Mouse (Mus musculus): ENCODE data around the gene Cyp2t4. TPM values are rescaled to one million over a fixed set of nuclear protein-coding genes. Genes with fewer than 3 reads are reported as not detected.

Cyp2t4 gene
- total and polyA plus RNA-seq, 2 experiments from 2014 or later = 0.09 TPM; not detected in 1

DNA sequence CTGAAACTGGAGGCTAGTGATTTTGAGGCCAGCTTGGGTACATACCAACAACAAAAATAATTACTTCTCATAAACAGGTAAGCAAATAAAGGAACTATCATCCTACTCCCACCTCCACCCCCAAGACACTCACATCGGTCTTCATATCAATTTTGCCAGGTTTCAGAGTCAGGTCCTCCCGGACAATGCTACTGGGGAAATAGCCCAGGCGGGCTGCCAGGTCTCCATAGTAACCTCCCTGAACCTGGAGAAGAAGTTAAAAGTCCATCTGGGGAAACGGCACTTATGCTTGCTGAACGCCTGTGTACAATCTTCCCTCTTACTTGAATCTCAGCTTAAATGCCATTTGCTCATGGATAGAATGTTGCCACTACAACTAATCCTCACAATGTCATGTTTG lies 26.5 kb downstream of the Cyp2t4 start:
- Histone ChIP-seq H3K27me3 (ENCODE audit: insufficient read depth, low read length) (no peaks in the 10 kb centered on the region), H3K4me3 (ENCODE audit: low read length) (no peak overlapping the region), H3K36me3 (ENCODE audit: insufficient read depth, low read length) (peaks cover 3% of the 10 kb centered on the region; the same call in 1 of the 2 replicates), H3K9me3 (ENCODE audit: low read length) (no peaks in the 10 kb centered on the region), H3K4me2 (ENCODE audit: low read depth, low read length) (peak overlapping the region; percentile 62), H3K9ac (replicated peaks; ENCODE audit: low read length) (no peak overlapping the region), H3K4me1 (ENCODE audit: insufficient read depth, low read length) (peaks cover 7% of the 10 kb centered on the region), H3K27ac (peak overlapping the region; percentile 93; the same call in 1 of the 2 replicates)
- ATAC-seq (no peak), DNase-seq (ENCODE audit: low spot score) (peak; percentile 73)
- 22% methylated on average over 5 of the region's 5 CpGs for WGBS
- TF ChIP-seq CTCF (IDR thresholded peaks at IDR 0.05; ENCODE audit: low read depth) = no peak

DNA sequence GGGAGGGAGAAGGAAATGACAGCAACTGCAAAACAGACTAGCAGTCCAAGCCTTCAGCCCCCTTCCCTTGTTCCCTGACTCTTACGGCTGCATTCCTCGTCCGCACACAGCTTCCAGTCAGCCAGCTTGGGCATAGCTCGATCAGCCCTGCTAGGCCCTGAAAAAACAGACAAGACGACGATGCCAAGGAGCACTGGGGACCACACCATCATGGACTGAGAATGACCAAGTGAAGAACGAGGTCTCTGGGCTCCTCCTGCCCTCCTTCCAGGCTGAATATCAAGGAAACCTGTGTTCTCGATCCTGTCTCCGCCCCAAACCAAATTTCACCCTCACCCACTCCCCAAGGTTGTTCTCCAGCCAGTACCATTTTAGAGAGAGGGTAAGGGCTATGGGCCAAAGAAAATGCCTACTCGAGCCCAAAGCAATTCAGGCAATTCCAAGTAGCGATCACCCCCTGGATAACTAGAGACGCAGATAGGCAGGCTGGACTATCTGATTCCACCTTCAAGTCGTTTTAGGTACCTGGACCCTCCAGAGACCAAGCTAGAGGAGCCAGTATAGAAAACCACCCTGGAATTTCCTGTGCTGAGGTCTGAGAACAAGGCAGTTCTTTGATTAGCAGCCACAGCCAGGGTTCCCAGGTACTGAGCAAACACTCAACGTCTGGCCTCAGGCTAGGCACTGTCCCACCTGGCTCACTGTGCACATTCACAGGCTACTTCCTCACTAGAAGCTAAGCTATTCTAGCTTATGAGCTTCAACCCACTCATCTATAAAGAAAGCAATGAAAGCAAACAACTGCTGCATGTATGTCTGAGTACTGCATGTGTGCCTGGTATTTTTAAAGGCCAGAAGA lies 27.6 kb downstream of the Cyp2t4 start, which contains the start of the genes Gm21983 and Mia:
Gene Gm21983 (minus strand): TSS at position 250 of the 859 bp plus-strand sequence.
Gene Mia (minus strand): TSS at position 321 of the 859 bp plus-strand sequence.
- 61% methylated on average over 14 of the region's 14 CpGs for WGBS
- H3K4me1 ChIP-seq (ENCODE audit: insufficient read depth, low read length) = peaks cover 7% of the 10 kb centered on the region
- no peak within 1 kb of the TSS; the same call in 1 of the 2 replicates for H3K9ac ChIP-seq (replicated peaks; ENCODE audit: low read length)
- peak within 1 kb of the TSS; percentile 62 for H3K4me2 ChIP-seq (ENCODE audit: low read depth, low read length)
- peak within 1 kb of the TSS; percentile 8; the same call in 1 of the 2 replicates for H3K4me3 ChIP-seq (ENCODE audit: low read length)
- DNase-seq (ENCODE audit: low spot score) (peak; percentile 31), ATAC-seq (no peak)
- H3K9me3 ChIP-seq (ENCODE audit: low read length) = no peaks in the 10 kb centered on the region
- no peak for TF ChIP-seq CTCF (IDR thresholded peaks at IDR 0.05; ENCODE audit: low read depth)
- peak within 1 kb of the TSS; percentile 93 for H3K27ac ChIP-seq
- H3K36me3 ChIP-seq (ENCODE audit: insufficient read depth, low read length) = peaks cover 14% of the 10 kb centered on the region; the same call in 1 of the 2 replicates
- H3K27me3 ChIP-seq (ENCODE audit: insufficient read depth, low read length) = no peaks in the 10 kb centered on the region

DNA sequence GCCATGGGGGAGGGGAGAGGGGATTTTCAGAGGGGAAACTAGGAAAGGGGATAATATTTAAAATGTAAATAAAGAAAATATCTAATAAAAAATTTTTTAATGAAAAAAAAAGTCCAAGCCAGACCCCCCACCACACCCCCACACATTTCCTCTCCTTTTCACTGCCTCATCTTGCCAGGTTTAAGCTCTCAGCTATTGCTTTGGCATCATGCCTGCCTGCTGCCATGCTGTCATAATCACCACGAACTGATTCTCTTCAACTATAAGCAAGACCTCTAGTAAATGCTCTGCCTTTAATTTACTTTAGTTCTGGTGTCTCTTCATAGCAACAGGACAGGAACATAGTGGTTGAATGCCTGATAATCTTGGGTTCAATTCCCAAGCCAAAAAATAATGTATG lies 29.0 kb downstream of the Cyp2t4 start:
- Histone ChIP-seq H3K36me3 (ENCODE audit: insufficient read depth, low read length) (peaks cover 25% of the 10 kb centered on the region), H3K9me3 (ENCODE audit: low read length) (no peaks in the 10 kb centered on the region), H3K4me2 (ENCODE audit: low read depth, low read length) (no peak overlapping the region), H3K4me1 (ENCODE audit: insufficient read depth, low read length) (peaks cover 6% of the 10 kb centered on the region), H3K27me3 (ENCODE audit: insufficient read depth, low read length) (no peaks in the 10 kb centered on the region), H3K4me3 (ENCODE audit: low read length) (no peak overlapping the region), H3K9ac (replicated peaks; ENCODE audit: low read length) (no peak overlapping the region), H3K27ac (no peak overlapping the region)
- DNase-seq (ENCODE audit: low spot score) (no peak), ATAC-seq (no peak)
- WGBS = 55% methylated on average over 1 of the region's 1 CpGs
- TF ChIP-seq CTCF (IDR thresholded peaks at IDR 0.05; ENCODE audit: low read depth) = no peak

DNA sequence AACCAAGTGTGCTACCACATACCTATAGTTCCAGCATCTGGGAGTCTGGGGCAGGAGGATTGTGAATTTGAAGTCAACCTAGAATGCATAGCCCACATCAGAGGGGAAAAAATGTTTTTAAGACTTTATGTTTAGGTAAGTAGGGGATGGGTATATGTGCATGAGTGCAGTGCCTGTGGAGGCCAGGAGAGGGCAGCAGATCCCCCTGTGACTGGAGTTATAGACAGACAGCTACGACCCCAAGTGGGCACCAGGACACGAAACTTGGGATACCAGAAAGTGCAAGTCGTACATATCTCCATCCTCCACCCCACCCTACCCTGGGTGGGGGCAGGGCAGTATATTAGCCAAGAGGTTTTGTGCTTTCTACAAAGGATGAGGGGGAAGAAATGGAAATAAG lies 31.4 kb downstream of the Cyp2t4 start:
- WGBS = 72% methylated on average over 3 of the region's 3 CpGs
- DNase-seq (ENCODE audit: low spot score) = peak; percentile 43

DNA sequence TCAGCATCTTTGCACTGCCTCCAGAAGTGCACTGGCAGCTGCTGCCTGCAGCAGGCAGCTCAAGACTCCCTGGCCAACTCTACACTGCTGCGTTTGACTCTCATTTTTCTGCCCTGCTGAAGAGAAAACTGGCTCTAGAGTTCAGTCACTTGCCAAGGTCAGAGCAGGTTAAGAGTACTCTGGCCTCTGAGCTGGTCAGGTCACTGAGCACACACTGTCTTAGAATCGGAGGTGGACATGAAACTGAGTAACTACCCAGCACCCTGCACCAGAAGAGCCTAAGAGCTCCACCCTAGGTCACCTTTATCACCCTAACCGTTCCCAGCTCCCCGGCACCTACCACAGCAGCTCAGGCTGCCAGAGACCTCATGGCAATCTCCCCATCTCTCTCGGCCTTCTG lies 32.5 kb downstream of the Cyp2t4 start:
- Histone ChIP-seq H3K4me2 (ENCODE audit: low read depth, low read length) (no peak overlapping the region), H3K4me1 (ENCODE audit: insufficient read depth, low read length) (no peaks in the 10 kb centered on the region), H3K27me3 (ENCODE audit: insufficient read depth, low read length) (no peaks in the 10 kb centered on the region), H3K9ac (replicated peaks; ENCODE audit: low read length) (no peak overlapping the region), H3K4me3 (ENCODE audit: low read length) (no peak overlapping the region), H3K27ac (no peak overlapping the region), H3K9me3 (ENCODE audit: low read length) (no peaks in the 10 kb centered on the region), H3K36me3 (ENCODE audit: insufficient read depth, low read length) (peaks cover 55% of the 10 kb centered on the region)
- WGBS = 97% methylated on average over 5 of the region's 5 CpGs
- ATAC-seq (no peak), DNase-seq (ENCODE audit: low spot score) (no peak)
- no peak for TF ChIP-seq CTCF (IDR thresholded peaks at IDR 0.05; ENCODE audit: low read depth)

More for the DNA sequence above, 31.4 kb downstream of the Cyp2t4 start:
- Histone ChIP-seq H3K27ac (no peak overlapping the region), H3K4me1 (ENCODE audit: insufficient read depth, low read length) (no peaks in the 10 kb centered on the region), H3K27me3 (ENCODE audit: insufficient read depth, low read length) (no peaks in the 10 kb centered on the region), H3K9me3 (ENCODE audit: low read length) (no peaks in the 10 kb centered on the region), H3K36me3 (ENCODE audit: insufficient read depth, low read length) (peaks cover 46% of the 10 kb centered on the region), H3K4me3 (ENCODE audit: low read length) (no peak overlapping the region), H3K9ac (replicated peaks; ENCODE audit: low read length) (no peak overlapping the region), H3K4me2 (ENCODE audit: low read depth, low read length) (no peak overlapping the region)
- peak; percentile 77 for TF ChIP-seq CTCF (IDR thresholded peaks at IDR 0.05; ENCODE audit: low read depth)
- no peak for ATAC-seq

DNA sequence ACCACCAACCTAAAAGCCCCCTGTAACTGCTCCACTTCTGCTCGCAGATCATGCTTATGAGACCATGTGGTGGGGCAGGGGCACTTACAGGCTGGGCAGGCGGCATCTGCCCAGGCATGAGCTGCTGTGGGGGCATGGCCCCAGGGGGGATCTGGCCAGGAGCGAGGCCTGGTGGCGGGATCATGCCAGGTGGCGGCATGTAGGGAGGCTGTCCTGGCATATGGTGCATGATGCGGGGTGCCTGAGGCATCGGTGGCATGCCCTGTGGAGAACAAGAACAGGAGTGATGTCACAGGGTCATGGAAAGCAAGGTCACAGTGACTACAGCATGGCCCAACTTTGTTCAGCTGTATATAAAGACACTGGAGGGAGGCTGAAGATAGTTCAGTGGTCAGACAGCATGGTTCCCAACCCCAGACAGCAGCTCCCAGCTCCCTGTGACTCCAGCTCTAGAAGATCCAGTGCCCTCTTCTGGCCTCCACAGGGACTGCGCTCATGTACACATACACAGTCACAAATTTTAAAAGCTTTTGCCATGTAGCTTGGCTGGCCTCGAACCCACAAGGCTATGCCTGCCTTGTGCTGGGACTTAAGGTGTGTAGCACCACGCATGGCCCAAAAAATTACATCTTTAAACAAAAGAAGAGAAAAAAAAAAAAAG lies 35.9 kb downstream of the Cyp2t4 start:
- H3K9me3 ChIP-seq (ENCODE audit: low read length) = no peaks in the 10 kb centered on the region
- WGBS = 80% methylated on average over 10 of the region's 10 CpGs
- TF ChIP-seq CTCF (IDR thresholded peaks at IDR 0.05; ENCODE audit: low read depth) = peak; percentile 32; the same call in 1 of the 2 replicates
- H3K9ac ChIP-seq (replicated peaks; ENCODE audit: low read length) = no peak overlapping the region
- no peak for DNase-seq (ENCODE audit: low spot score)
- H3K4me1 ChIP-seq (ENCODE audit: insufficient read depth, low read length) = peaks cover 6% of the 10 kb centered on the region
- peaks cover 86% of the 10 kb centered on the region for H3K36me3 ChIP-seq (ENCODE audit: insufficient read depth, low read length)
- no peaks in the 10 kb centered on the region for H3K27me3 ChIP-seq (ENCODE audit: insufficient read depth, low read length)
- no peak overlapping the region for H3K4me3 ChIP-seq (ENCODE audit: low read length)
- no peak overlapping the region for H3K4me2 ChIP-seq (ENCODE audit: low read depth, low read length)
- no peak overlapping the region for H3K27ac ChIP-seq
- ATAC-seq = no peak

Data from hindbrain, postnatal 0 days (tissue).